Mouse (Mus musculus) kidney, adult 18-20 months (tissue): ENCODE results near the gene Synm.

Source experiments
- DNase-seq: peaks from one replicate; pipeline ENCODE4 v3.0.0; 2021

Gene Synm

GRCm38 (mm10) chr7:67697892-67698630 is 61.5 kb downstream of the Synm start:
- DNase-seq = no peak

GRCm38 (mm10) chr7:67695906-67696305 is 63.6 kb downstream of the Synm start:
- DNase-seq = no peak

- no peak for DNase-seq
Observed at GRCm38 (mm10) chr7:67692791-67693538, 66.6 kb downstream of the Synm start.

DNA sequence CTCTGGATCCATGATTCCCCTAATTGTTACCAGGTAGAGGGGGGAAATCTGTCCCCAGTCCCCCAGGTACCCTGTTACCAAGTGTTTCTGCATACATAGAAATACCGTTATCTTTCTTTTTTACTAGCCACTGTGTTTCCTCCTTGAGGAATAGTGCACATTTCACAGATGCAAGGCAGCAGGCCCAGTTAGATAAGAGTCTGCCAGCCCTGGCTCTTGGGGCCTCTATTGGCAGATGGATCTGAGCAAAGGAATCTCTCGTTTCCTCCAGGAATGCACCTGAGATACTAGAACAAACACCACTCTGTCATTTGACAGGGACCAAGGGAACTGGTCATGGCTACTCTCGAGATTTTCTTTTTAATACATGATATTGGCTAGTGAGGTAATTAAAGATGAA is 67.4 kb downstream of the Synm start:
- DNase-seq = no peak

DNA sequence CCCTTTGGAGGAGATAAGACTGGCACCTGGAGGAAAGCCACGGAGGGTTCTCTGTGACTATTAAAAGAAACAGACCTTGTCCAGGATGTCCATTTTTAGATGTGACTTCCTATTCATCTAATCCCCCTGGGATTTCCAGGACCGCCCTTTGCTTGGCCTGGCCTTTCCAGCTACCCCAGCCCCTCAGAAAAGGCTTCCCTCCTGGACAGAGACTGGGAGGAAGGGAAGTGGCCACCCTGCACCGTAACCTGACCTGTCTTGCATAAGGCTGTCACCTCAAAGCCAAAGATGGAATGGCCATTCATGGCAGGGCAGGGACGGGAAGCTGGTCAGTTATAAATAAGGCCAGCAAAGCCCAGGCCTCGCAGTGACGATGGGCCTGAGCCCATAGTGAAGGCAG is 68.5 kb downstream of the Synm start:
- DNase-seq = peak; percentile 20

DNA sequence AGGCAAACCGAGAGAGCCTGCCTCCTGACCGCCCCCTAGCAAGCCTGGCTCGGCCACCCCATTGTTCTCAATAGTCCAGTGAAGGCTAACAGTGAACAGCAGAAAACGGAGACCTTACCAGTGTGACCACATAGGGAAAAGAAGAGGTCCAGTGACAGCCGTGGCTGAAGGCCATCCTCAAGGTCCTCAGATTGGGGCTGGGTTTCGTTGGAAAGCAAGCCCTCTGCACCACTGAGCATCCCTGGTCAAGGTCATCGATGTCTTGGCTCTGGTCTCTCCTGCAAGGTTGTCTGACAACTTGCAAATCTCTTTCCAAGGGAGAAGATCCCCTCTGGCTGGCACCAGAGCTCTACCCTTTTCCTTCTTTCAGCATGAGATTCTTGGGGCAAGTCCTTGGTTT is 69.7 kb downstream of the Synm start:
- DNase-seq = no peak

GRCm38 (mm10) chr7:67688281-67688680 is 71.3 kb downstream of the Synm start:
- DNase-seq = peak; percentile 29

- DNase-seq = no peak
Observed at GRCm38 (mm10) chr7:67686545-67686944, 73.0 kb downstream of the Synm start.

DNA sequence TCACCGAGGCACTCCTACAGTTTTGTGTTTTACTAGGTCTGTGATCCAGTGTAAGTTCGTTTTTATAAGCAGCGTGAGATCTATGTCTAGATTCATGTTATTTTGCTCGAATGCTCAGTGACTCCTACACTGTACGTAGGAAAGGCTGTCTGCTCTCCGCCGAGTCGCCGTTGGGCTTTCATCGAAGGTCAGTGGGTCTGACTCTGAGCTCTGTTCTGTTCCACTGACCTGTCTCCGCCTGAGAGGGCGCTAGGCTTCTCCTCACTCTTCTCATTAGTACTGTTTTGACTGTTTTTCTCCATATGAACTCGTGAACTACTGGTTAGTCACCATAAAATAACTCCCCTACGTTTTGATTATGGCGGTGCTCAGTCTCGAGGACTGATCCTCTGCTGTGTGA is 76.5 kb downstream of the Synm start:
- no peak for DNase-seq

DNA sequence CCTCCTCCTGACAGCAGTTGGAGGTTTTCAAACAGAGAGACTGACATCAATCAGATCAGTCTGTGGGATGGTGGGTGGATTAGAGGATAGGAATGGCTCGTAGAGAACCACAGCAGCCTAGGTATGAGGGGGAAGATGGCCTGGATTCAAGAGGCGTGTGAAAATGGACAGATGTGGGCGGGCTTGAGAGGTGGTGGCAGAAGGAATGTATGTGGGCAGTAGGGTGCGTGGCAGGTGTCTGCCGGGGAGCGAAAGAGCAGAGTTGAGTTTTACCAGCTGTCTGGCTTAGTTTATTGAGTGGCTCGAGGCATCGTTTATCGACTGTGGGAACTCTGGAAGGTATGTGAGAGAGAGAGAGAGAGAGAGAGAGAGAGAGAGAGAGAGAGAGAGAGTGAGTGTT is 78.5 kb downstream of the Synm start:
- DNase-seq = no peak
